Mouse (Mus musculus) hindbrain, embryonic 11.5 days (tissue): ENCODE data around the gene Dmd. TPM values are rescaled to one million over a fixed set of nuclear protein-coding genes. Genes with fewer than 3 reads are reported as not detected.

Experiments used
- ATAC-seq: fragments of 200-750 bp; cut with Nextera tagmentation; 2 replicates; pipeline ENCODE4 v1.8.0; 2017; ENCODE audit warnings: mild to moderate bottlenecking, moderate TSS enrichment, moderate library complexity; ENCODE audit not compliant: low FRiP score
- DNase-seq: peaks from one replicate; pipeline ENCODE4 v3.0.0-alpha.2; 2015; ENCODE audit warnings: low spot score
- H3K27ac ChIP-seq: fragments of 300-500 bp; sonication (generic); 2 replicates; pipeline ENCODE4 v1.5.1; 2014; ENCODE audit warnings: mild to moderate bottlenecking, low read depth, low read length
- H3K27me3 ChIP-seq: fragments of 300-500 bp; sonication (generic); 2 replicates; pipeline ENCODE4 v1.6.1; 2014; ENCODE audit warnings: mild to moderate bottlenecking, low read length, moderate library complexity, mixed read lengths; ENCODE audit not compliant: control insufficient read depth, insufficient read depth
- H3K36me3 ChIP-seq: fragments of 300-500 bp; sonication (generic); 2 replicates; pipeline ENCODE4 v1.6.1; 2014; ENCODE audit warnings: mild to moderate bottlenecking, low read length, moderate library complexity, mixed read lengths; ENCODE audit not compliant: control insufficient read depth, insufficient read depth
- H3K4me1 ChIP-seq: fragments of 300-500 bp; sonication (generic); replicated peaks from 2 replicates; pipeline ENCODE4 v1.6.1; 2014; ENCODE audit warnings: low read length, mixed read lengths; ENCODE audit not compliant: control insufficient read depth, insufficient read depth
- H3K4me2 ChIP-seq: fragments of 300-500 bp; sonication (generic); replicated peaks from 2 replicates; pipeline ENCODE4 v1.6.1; 2014; ENCODE audit warnings: mild to moderate bottlenecking, low read depth, low read length
- H3K4me3 ChIP-seq: fragments of 300-500 bp; sonication (generic); 2 replicates; pipeline ENCODE4 v1.5.1; 2014; ENCODE audit warnings: low read depth, low read length
- H3K9ac ChIP-seq: fragments of 300-500 bp; sonication (generic); 2 replicates; pipeline ENCODE4 v1.6.1; 2014; ENCODE audit warnings: low read depth, low read length
- H3K9me3 ChIP-seq: fragments of 300-500 bp; sonication (generic); 2 replicates; pipeline ENCODE4 v1.6.1; 2016; ENCODE audit warnings: low read length; ENCODE audit not compliant: control insufficient read depth
- WGBS: fragments of 180-500 bp; shearing (Covaris S2); extraction: QIAGEN DNeasy Blood & Tissue Kit; methylation state at CpG from one replicate; pipeline ENCODE4 v1.1.7; 2014; 5-methylcytosine and 5-hydroxymethylcytosine counted together
- polyA plus RNA-seq: library from polyadenylated mRNA; unstranded; fragments of >200 nt; fragmentation: Nextera tagmentation; extraction: Ambion mirVana; gene quantifications from 2 replicates; pipeline ENCODE4 v1.2.1, GENCODE M21; 2014

Gene Dmd
- polyA plus RNA-seq, 1 experiment from 2014 or later = 24.0 TPM

DNA sequence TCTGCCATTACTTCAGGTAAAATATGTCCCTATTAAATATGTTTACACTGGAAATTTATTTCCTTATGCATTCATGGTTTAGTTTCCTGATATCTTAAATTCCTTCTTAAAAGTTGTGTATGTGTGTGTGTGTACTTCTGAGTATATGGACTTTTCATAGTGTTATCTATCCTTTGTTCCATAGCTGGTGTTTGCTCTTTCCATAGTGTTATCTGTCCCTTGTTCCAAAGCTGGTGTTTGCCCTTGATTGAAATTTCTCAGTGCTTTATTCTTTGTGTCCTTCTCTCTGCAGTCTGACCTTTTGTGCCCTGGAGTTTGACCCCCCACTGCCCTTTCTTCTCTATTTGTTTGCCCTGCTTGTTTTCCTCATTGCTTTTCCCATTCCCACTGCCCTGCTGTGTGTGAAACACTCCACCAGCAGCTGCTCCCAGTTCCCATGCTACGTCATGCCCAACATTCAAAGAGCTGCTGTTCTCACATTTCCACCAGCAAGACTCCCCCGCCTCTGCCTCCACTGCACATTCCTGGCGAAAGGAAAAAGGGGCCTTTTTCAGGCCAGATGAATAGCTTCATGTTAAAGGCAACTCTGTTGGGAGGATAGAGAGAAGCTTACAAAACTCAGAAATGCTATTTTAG lies 1911.5 kb downstream of the Dmd start:
- no peaks in the 10 kb centered on the region for H3K4me1 ChIP-seq
- no peak overlapping the region for H3K4me2 ChIP-seq
- ATAC-seq (peak; percentile 96), DNase-seq (peak; percentile 66)
- H3K27ac ChIP-seq = no peak overlapping the region
- H3K36me3 ChIP-seq = no peaks in the 10 kb centered on the region
- H3K27me3 ChIP-seq = no peaks in the 10 kb centered on the region; the same call in 1 of the 2 replicates
- H3K9ac ChIP-seq = no peak overlapping the region
- 25% methylated on average over 3 of the region's 3 CpGs for WGBS
- H3K9me3 ChIP-seq = no peaks in the 10 kb centered on the region
- no peak overlapping the region for H3K4me3 ChIP-seq

DNA sequence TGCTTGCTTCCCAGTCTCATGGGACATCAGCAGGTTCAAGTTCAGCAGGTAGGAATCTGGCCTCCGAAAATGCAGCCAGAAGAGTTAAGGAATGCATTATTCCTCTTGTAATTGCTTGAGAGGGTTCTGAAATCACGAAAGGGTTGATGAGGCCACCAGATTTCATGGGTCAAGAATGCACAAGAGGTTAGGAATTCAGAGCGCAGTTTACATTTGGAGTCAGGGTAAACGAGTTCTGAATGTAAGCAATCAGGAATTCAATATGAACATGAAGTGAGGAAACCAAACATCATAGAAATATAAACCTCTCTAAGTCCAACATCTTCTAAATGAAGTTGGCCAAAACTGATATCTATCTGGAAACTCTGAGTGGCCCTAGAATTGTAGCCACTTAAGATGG lies 1924.4 kb downstream of the Dmd start:
- H3K27ac ChIP-seq = no peak overlapping the region
- H3K4me2 ChIP-seq = no peak overlapping the region
- no peaks in the 10 kb centered on the region for H3K9me3 ChIP-seq
- WGBS = 66% methylated on average over 4 of the region's 4 CpGs
- H3K4me1 ChIP-seq = no peaks in the 10 kb centered on the region
- no peaks in the 10 kb centered on the region for H3K27me3 ChIP-seq
- H3K9ac ChIP-seq = no peak overlapping the region
- DNase-seq = no peak
- H3K36me3 ChIP-seq = no peaks in the 10 kb centered on the region
- no peak for ATAC-seq
- H3K4me3 ChIP-seq = no peak overlapping the region

DNA sequence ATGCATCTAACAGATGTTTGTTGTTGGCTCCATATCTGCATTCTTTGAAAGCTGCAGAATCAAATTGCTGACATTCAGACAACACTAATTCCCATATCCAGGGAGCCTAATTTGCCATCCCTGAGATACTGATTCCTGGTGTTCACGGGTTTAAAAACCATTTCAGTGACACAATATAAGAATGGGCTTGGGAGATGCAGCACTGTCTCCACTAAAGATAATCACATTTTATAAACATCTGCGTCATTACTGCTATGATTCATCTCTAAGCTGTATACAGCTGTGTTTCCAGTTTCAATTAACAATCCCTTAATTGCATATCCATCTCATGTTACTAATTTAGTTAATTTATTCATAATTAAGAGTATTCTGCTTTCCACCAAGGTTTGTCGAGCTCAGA lies 1929.5 kb downstream of the Dmd start:
- no peak overlapping the region for H3K27ac ChIP-seq
- H3K4me1 ChIP-seq = no peaks in the 10 kb centered on the region
- WGBS = 68% methylated on average over 3 of the region's 3 CpGs
- H3K4me2 ChIP-seq = no peak overlapping the region
- no peaks in the 10 kb centered on the region for H3K36me3 ChIP-seq
- no peak for DNase-seq
- no peak overlapping the region for H3K4me3 ChIP-seq
- no peaks in the 10 kb centered on the region for H3K9me3 ChIP-seq
- H3K27me3 ChIP-seq = no peaks in the 10 kb centered on the region
- no peak overlapping the region for H3K9ac ChIP-seq
- ATAC-seq = no peak

DNA sequence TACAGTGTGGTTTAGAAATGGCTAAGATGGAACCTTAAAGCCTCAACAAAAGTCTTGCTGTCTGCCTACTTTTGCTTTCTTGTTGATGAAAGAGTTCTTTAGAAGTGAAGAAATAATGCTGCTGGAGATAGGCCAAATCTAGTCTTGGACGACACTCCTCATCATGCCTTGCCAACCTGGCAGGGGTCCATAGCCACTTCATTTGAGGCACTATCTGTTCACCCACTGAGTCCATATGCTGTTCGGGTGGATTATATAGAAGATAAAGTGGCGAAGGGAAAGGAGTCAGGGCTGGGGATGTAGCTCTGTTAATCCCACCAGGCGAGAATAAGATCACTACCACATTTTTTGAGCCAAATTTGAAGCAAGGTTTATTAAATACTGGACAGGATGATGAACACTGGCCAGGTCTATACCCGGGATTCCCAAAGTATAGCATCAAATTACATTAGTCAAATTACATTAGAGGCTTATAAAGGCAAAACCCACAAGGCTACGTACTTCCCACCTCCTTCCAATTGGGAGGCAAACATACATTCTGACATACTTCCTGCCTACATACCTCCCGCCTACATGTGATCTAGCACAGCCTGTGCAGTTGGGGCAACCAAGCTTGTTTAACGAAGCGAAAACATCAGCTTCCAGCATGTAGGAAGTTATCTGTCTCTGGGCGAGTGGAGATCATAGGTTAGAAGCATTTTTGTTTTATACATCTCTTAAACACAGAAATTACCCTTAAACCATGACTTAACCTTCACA lies 1984.2 kb downstream of the Dmd start:
- no peak for DNase-seq
- no peaks in the 10 kb centered on the region for H3K36me3 ChIP-seq
- no peaks in the 10 kb centered on the region for H3K9me3 ChIP-seq
- no peaks in the 10 kb centered on the region for H3K4me1 ChIP-seq
- no peak for ATAC-seq
- no peak overlapping the region for H3K9ac ChIP-seq
- 86% methylated on average over 10 of the region's 10 CpGs for WGBS
- H3K27me3 ChIP-seq = no peaks in the 10 kb centered on the region
- H3K4me2 ChIP-seq = no peak overlapping the region
- no peak overlapping the region for H3K27ac ChIP-seq
- no peak overlapping the region for H3K4me3 ChIP-seq

DNA sequence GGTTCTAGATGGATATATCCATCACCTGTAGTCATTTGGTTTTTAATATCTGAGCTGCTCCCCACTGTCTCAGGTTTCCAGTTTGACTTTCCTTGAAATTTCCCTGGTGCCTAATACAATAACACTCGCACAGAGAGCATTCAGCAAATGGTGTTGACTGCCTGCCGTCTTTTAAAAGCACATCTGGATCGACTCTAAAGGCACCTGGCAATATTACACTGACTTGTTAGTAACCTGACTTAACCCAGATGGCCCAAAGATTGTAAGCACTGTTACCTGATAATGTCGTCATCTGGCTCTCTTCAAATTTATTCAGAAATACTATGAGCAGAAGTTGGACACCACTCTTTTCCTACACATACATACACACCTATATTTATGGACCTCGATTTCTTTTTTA lies 2011.9 kb downstream of the Dmd start:
- H3K4me2 ChIP-seq = no peak overlapping the region
- no peaks in the 10 kb centered on the region for H3K36me3 ChIP-seq
- H3K9me3 ChIP-seq = no peaks in the 10 kb centered on the region
- H3K9ac ChIP-seq = no peak overlapping the region
- H3K4me1 ChIP-seq = no peaks in the 10 kb centered on the region
- no peaks in the 10 kb centered on the region for H3K27me3 ChIP-seq
- no peak overlapping the region for H3K27ac ChIP-seq
- no peak for DNase-seq
- no peak for ATAC-seq
- WGBS = 79% methylated on average over 5 of the region's 5 CpGs
- no peak overlapping the region for H3K4me3 ChIP-seq

DNA sequence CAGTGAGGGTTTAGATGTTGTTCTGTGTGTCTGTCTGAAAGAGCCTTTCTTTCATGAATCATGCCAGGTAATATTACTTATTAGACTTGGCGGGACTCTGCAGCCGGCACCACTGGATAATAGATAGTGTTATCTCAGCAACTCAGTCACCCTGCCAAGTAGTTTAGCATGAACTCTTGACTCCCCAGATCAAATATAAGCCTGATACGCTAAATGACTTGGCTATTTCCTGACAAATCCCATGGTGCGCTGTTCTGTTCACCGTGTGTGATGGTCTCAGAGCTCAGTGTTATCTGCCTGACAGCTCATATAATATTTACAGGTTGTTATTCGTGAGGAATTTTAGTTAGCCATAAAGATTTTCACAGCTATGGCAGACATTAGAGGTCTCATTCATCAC lies 2012.3 kb downstream of the Dmd start:
- H3K27ac ChIP-seq = no peak overlapping the region
- no peak overlapping the region for H3K9ac ChIP-seq
- no peaks in the 10 kb centered on the region for H3K27me3 ChIP-seq
- H3K36me3 ChIP-seq = no peaks in the 10 kb centered on the region
- DNase-seq (no peak), ATAC-seq (no peak)
- no peaks in the 10 kb centered on the region for H3K9me3 ChIP-seq
- no peak overlapping the region for H3K4me3 ChIP-seq
- H3K4me2 ChIP-seq = no peak overlapping the region
- WGBS = 77% methylated on average over 6 of the region's 6 CpGs
- H3K4me1 ChIP-seq = no peaks in the 10 kb centered on the region

DNA sequence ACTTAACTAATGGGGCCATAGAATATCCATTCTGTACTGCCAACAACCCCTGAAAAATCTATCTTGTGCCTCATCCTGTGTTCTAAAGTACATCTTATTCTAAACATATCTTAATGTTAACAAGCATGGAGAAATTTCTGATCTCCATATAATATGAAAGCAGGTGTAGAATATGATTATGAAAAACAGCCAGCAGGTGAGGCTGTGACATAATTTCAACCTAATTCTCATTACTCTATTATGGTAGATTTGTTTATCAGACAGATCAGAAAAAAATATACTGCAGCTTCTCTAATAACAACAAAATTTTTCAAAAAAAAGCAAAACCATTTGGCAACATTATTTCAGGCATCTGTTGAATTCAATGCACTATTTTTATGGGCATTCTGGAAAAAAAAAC lies 2059.6 kb downstream of the Dmd start:
- H3K4me1 ChIP-seq = no peaks in the 10 kb centered on the region
- H3K4me2 ChIP-seq = no peak overlapping the region
- no peaks in the 10 kb centered on the region for H3K36me3 ChIP-seq
- ATAC-seq (no peak), DNase-seq (no peak)
- H3K9ac ChIP-seq = no peak overlapping the region
- no peaks in the 10 kb centered on the region for H3K27me3 ChIP-seq
- H3K4me3 ChIP-seq = no peak overlapping the region
- H3K27ac ChIP-seq = no peak overlapping the region
- H3K9me3 ChIP-seq = no peaks in the 10 kb centered on the region

DNA sequence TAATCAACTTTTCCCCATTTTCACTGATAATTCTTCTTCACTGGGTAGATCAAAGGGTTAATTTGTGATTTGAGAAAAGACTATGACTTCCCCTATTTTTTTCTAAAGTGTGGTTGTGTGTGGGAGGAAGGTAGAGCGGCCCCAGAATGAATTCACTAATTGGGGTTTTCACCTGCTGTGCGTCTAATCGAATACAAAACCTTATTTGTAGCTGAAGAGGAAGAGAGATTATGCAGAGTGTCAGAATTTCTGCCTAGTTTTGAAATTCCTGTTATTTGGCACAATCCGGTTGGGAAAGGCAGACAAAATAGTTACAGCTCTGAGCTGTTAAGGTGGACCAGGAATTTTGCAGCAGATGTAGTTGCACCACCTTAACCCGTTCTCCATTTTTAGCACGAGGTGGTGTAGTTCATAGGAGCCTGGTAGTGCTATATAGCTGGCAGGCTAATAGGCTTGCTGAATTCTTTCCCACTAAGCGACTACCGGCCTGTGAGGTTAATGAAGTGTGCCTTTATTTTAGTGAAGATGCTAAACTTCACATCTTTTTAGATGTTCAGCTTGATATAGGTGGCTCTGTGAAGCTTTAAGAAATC lies 2092.9 kb downstream of the Dmd start:
- DNase-seq = no peak
- no peak overlapping the region for H3K27ac ChIP-seq
- ATAC-seq = no peak
- H3K36me3 ChIP-seq = no peaks in the 10 kb centered on the region
- no peak overlapping the region for H3K9ac ChIP-seq
- H3K27me3 ChIP-seq = no peaks in the 10 kb centered on the region
- H3K4me2 ChIP-seq = no peak overlapping the region
- H3K4me1 ChIP-seq = no peaks in the 10 kb centered on the region
- H3K9me3 ChIP-seq = no peaks in the 10 kb centered on the region
- 51% methylated on average over 8 of the region's 8 CpGs for WGBS
- no peak overlapping the region for H3K4me3 ChIP-seq

DNA sequence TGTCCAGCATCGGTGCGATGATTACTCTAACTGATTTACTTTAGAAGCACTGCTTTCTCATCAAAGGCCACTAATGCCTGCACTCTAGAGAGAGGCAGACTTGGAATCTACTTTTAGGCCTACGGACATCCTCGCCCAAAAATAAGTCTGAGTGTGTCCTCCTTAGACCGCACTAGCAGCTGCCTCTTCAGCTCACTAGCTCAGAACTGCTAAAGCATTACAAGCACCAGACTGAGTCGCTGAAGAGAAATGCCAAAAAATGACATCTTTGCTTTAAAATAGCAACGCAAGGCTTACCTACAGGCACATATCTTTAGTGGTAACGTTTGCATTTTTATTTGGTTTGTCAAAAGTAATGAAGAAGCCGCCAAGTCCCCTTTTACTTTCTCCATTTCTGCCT lies 2098.0 kb downstream of the Dmd start:
- Histone ChIP-seq H3K9ac (no peak overlapping the region), H3K36me3 (no peaks in the 10 kb centered on the region), H3K4me3 (no peak overlapping the region), H3K27me3 (no peaks in the 10 kb centered on the region), H3K9me3 (no peaks in the 10 kb centered on the region), H3K4me2 (no peak overlapping the region), H3K27ac (no peak overlapping the region), H3K4me1 (no peaks in the 10 kb centered on the region)
- WGBS = 91% methylated on average over 9 of the region's 9 CpGs
- DNase-seq (no peak), ATAC-seq (no peak)
